Comparison of ENCODE assay signal across 18 mouse cellular contexts in genomic region chr12:102183201-102183600, GRCm38 (mm10). TPM values are rescaled to one million over a fixed set of nuclear protein-coding genes. Genes with fewer than 3 reads are reported as not detected.
A peak's percentile ranks its signal among the peaks of the same experiment; 100 is the strongest.
DNase-seq lines count a peak whose midpoint lies in the region; ATAC-seq and TF ChIP-seq lines count a peak whose summit lies in the region.
"Had no signal": no experiment of that assay in that cellular context is flagged by ENCODE, and none has a peak within 500 bp of the region (broad histone marks: within the 10 kb centered on the region; RNA-seq: fewer than 3 reads in every experiment).

No protein-coding gene starts in this region.

- DNase-seq in cerebellum, postnatal 14 days = peak; percentile 45 to 58
- no peak for DNase-seq in cerebellum, adult 8-10 months
- no peak for DNase-seq in midbrain, embryonic 11.5 days (ENCODE audit: low spot score, missing footprints)
- peak; percentile 39 for DNase-seq in brain, embryonic 14.5 days (ENCODE audit: low read depth)
- peak; percentile 47 for DNase-seq in midbrain, postnatal 0 days (ENCODE audit: low spot score)
- DNase-seq in T-cell, adult 2 months (ENCODE audit: low spot score) = no peak
- DNase-seq in heart, postnatal 10 days = no peak
- DNase-seq: cerebellum, adult 11 months; kidney, adult 9 months; liver; liver, postnatal 0 days; lung, postnatal 14 days; right cerebral cortex, postnatal 25 days; thymus, postnatal 36 days had no signal

- no peaks in the 10 kb centered on the region for H3K36me3 ChIP-seq in midbrain, embryonic 11.5 days (ENCODE audit: control insufficient read depth, insufficient read depth, low read length)
- no peaks in the 10 kb centered on the region for H3K36me3 ChIP-seq in midbrain, embryonic 16.5 days (ENCODE audit: control insufficient read depth, insufficient read depth, low read length)
- no peaks in the 10 kb centered on the region for H3K36me3 ChIP-seq in midbrain, postnatal 0 days (ENCODE audit: insufficient read depth, low read length)
- H3K36me3 ChIP-seq: G1E; neural tube, embryonic 12.5 days had no signal

- intact Hi-C loops in heart, postnatal 10 days (cut with DNase I) = loop anchor here (5.0 kb wide), 3 partner anchors 176 to 199 kb away; no protein-coding TSS in a partner anchor

- H3K4me2 ChIP-seq in midbrain, embryonic 11.5 days = no peak overlapping the region
- no peak overlapping the region for H3K4me2 ChIP-seq in midbrain, embryonic 16.5 days (ENCODE audit: low read length)
- H3K4me2 ChIP-seq in midbrain, postnatal 0 days (ENCODE audit: low read depth, low read length, poor library complexity, severe bottlenecking) = no peak overlapping the region
- H3K4me2 ChIP-seq: heart, embryonic 11.5 days; neural tube, embryonic 12.5 days had no signal

- no peaks in the 10 kb centered on the region for H3K27me3 ChIP-seq in midbrain, embryonic 11.5 days (ENCODE audit: control insufficient read depth, insufficient read depth, low read length)
- no peaks in the 10 kb centered on the region for H3K27me3 ChIP-seq in midbrain, embryonic 16.5 days (ENCODE audit: control insufficient read depth, insufficient read depth, low read depth, low read length)
- no peaks in the 10 kb centered on the region for H3K27me3 ChIP-seq in midbrain, postnatal 0 days (ENCODE audit: insufficient read depth, low read length)
- H3K27me3 ChIP-seq: neural tube, embryonic 12.5 days had no signal

- H3K4me3 ChIP-seq in midbrain, embryonic 11.5 days (ENCODE audit: low read depth, low read length) = no peak overlapping the region
- H3K4me3 ChIP-seq in midbrain, embryonic 16.5 days (ENCODE audit: low read depth, low read length) = no peak overlapping the region
- no peak overlapping the region for H3K4me3 ChIP-seq in midbrain, postnatal 0 days (ENCODE audit: low read depth, low read length)
- H3K4me3 ChIP-seq: neural tube, embryonic 12.5 days had no signal

- 0 out of 2 replicates have a peak, but pooled peaks have one; percentile 31 for ATAC-seq in midbrain, embryonic 11.5 days (ENCODE audit: low FRiP score)
- no peak for ATAC-seq in midbrain, embryonic 16.5 days
- ATAC-seq in midbrain, postnatal 0 days (ENCODE audit: low FRiP score) = peak; percentile 53; the same call in 1 of the 2 replicates
- ATAC-seq: liver, postnatal 0 days had no signal

- TF ChIP-seq CTCF in brain, embryonic 14.5 days (IDR thresholded peaks at IDR 0.05; ENCODE audit: borderline replicate concordance, extremely low read depth, insufficient read depth, insufficient read length) = no peak
- TF ChIP-seq CTCF in midbrain, postnatal 0 days (IDR thresholded peaks at IDR 0.05) = no peak

- H3K27ac ChIP-seq in midbrain, embryonic 11.5 days (ENCODE audit: low read depth, low read length) = no peak overlapping the region
- no peak overlapping the region for H3K27ac ChIP-seq in midbrain, embryonic 16.5 days (ENCODE audit: low read length)
- 0 out of 2 replicates have a peak overlapping the region, but pooled peaks have one; percentile 26 for H3K27ac ChIP-seq in midbrain, postnatal 0 days (ENCODE audit: low read depth, low read length)
- H3K27ac ChIP-seq: neural tube, embryonic 12.5 days had no signal

- WGBS in midbrain, embryonic 11.5 days = 61% methylated on average over 9 of the region's 9 CpGs
- WGBS in midbrain, embryonic 16.5 days = 32% methylated on average over 9 of the region's 9 CpGs
- 24% methylated on average over 9 of the region's 9 CpGs for WGBS in midbrain, postnatal 0 days

- TF ChIP-seq POLR2A in brain, embryonic 14.5 days (IDR thresholded peaks at IDR 0.05; ENCODE audit: borderline replicate concordance, extremely low read depth, insufficient read depth, insufficient read length, poor library complexity, severe bottlenecking) = no peak

- H3K4me1 ChIP-seq in midbrain, embryonic 11.5 days (ENCODE audit: control insufficient read depth, insufficient read depth, low read length) = no peaks in the 10 kb centered on the region; the same call in 1 of the 2 replicates
- H3K4me1 ChIP-seq in midbrain, embryonic 16.5 days (ENCODE audit: control insufficient read depth, insufficient read depth, low read length) = peaks cover 6% of the 10 kb centered on the region; the same call in 1 of the 2 replicates
- 0 out of 2 replicates have a peak, but pooled peaks cover 2% of the 10 kb centered on the region for H3K4me1 ChIP-seq in midbrain, postnatal 0 days (ENCODE audit: insufficient read depth, low read length)
- H3K4me1 ChIP-seq: neural tube, embryonic 12.5 days had no signal

- no peak overlapping the region for H3K9ac ChIP-seq in midbrain, embryonic 11.5 days (ENCODE audit: low read length)
- H3K9ac ChIP-seq in midbrain, embryonic 16.5 days (ENCODE audit: low read depth, low read length) = no peak overlapping the region
- no peak overlapping the region for H3K9ac ChIP-seq in midbrain, postnatal 0 days (replicated peaks; ENCODE audit: low read length, poor library complexity, severe bottlenecking)
- H3K9ac ChIP-seq: liver, postnatal 0 days; neural tube, embryonic 12.5 days had no signal

- peaks cover 2% of the 10 kb centered on the region for H3K9me3 ChIP-seq in midbrain, embryonic 11.5 days (ENCODE audit: control insufficient read depth, low read length)
- H3K9me3 ChIP-seq in midbrain, embryonic 16.5 days (replicated peaks; ENCODE audit: control insufficient read depth, low read length, poor library complexity, severe bottlenecking) = peaks cover 4% of the 10 kb centered on the region
- H3K9me3 ChIP-seq in midbrain, postnatal 0 days (ENCODE audit: low read length) = no peaks in the 10 kb centered on the region
- H3K9me3 ChIP-seq: G1E had no signal

RNA-seq across cellular contexts. Expression of gene Slc24a4, which starts 54.7 kb away (rescaled TPM):
- 0.19 and 0.26 TPM in 2 replicates for polyA plus RNA-seq in midbrain, embryonic 11.5 days (2014; fragmentation: Nextera tagmentation; extraction: Ambion mirVana)
- 1.7 TPM in 2 replicates for polyA plus RNA-seq in midbrain, embryonic 16.5 days (2015; fragmentation: Nextera tagmentation; extraction: Ambion mirVana)
- 1.5 and 2.4 TPM in 2 replicates for polyA plus RNA-seq in brain, embryonic 14.5 days (2012; rRNA removed)
- 5.0 and 5.3 TPM in 2 replicates for total RNA-seq in midbrain, postnatal 0 days (2014; rRNA removed)
- polyA plus RNA-seq in midbrain, postnatal 0 days (2015; fragmentation: Nextera tagmentation; extraction: Ambion mirVana) = 2.4 and 2.6 TPM in 2 replicates
- total RNA-seq in heart, postnatal 10 days (2021) = 1 to 10 TPM in 1 of 2 experiments, under 1 TPM in 1; 0.84 to 2.0 TPM
- polyA plus RNA-seq: G1E had no signal

Comparison
In these comparisons a context has a peak if more than half of its experiments do, and no peak if none do; other contexts are left out.
1. DNase-seq: peak in cerebellum, postnatal 14 days (2 of 2), brain, embryonic 14.5 days (single experiment) and midbrain, postnatal 0 days (single experiment); none in cerebellum, adult 8-10 months (single experiment), midbrain, embryonic 11.5 days (single experiment), T-cell, adult 2 months (single experiment) and heart, postnatal 10 days (0 of 2).